ENCODE assay signal across 21 mouse cellular contexts in genomic region chr2:31053851-31054340, GRCm38 (mm10).
DNase-seq lines count a peak whose midpoint lies in the region; ATAC-seq and TF ChIP-seq lines count a peak whose summit lies in the region.
"Had no signal": no experiment of that assay in that cellular context is flagged by ENCODE, and none has a peak within 500 bp of the region (broad histone marks: within the 10 kb centered on the region; RNA-seq: fewer than 3 reads in every experiment).

No protein-coding gene starts in this region.

- no peak for TF ChIP-seq CTCF in heart, adult 2 months (IDR thresholded peaks at IDR 0.05)
- no peak for TF ChIP-seq CTCF in kidney, postnatal 0 days (IDR thresholded peaks at IDR 0.05; ENCODE audit: low read depth)

- ATAC-seq in kidney, postnatal 0 days (replicated peaks; ENCODE audit: low FRiP score, low read depth): no peak
- ATAC-seq in midbrain, embryonic 11.5 days (ENCODE audit: low FRiP score): no peak
- ATAC-seq: forebrain, embryonic 14.5 days had no signal

- intact Hi-C loops in heart, adult 2 months (cut with DNase I): no loop called here

- H3K9ac ChIP-seq in heart, adult 2 months (ENCODE audit: low read depth, low read length): no peak overlapping the region
- H3K9ac ChIP-seq in kidney, postnatal 0 days (ENCODE audit: low read depth, low read length): no peak overlapping the region
- H3K9ac ChIP-seq in midbrain, embryonic 11.5 days (ENCODE audit: low read length): no peak overlapping the region
- H3K9ac ChIP-seq: embryonic facial prominence, embryonic 15.5 days; hindbrain, embryonic 15.5 days had no signal

- TF ChIP-seq POLR2A in heart, adult 2 months (IDR thresholded peaks at IDR 0.05; ENCODE audit: insufficient read depth, low read depth, low read length): no peak

- no peaks in the 10 kb centered on the region; the same call in 1 of the 2 replicates for H3K4me1 ChIP-seq in heart, adult 2 months (ENCODE audit: control insufficient read depth, insufficient read depth, low read length)
- H3K4me1 ChIP-seq in heart, embryonic 10.5 days: 0 out of 2 replicates have a peak, but pooled peaks cover 3% of the 10 kb centered on the region
- H3K4me1 ChIP-seq in kidney, postnatal 0 days (replicated peaks; ENCODE audit: insufficient read depth, low read length): no peaks in the 10 kb centered on the region
- H3K4me1 ChIP-seq in midbrain, embryonic 11.5 days (ENCODE audit: control insufficient read depth, insufficient read depth, low read length): peaks cover 2% of the 10 kb centered on the region; the same call in 1 of the 2 replicates
- H3K4me1 ChIP-seq in midbrain, embryonic 10.5 days: no peaks in the 10 kb centered on the region
- H3K4me1 ChIP-seq: embryonic facial prominence, embryonic 15.5 days; forebrain, embryonic 10.5 days; hindbrain, embryonic 15.5 days had no signal

- no peak for TF ChIP-seq EP300 in heart, adult 2 months (IDR thresholded peaks at IDR 0.05; ENCODE audit: insufficient read depth, low read depth, low read length)

- no peaks in the 10 kb centered on the region for H3K79me2 ChIP-seq in heart, adult 2 months (replicated peaks; ENCODE audit: control insufficient read depth, insufficient read depth, low read length)

- H3K4me3 ChIP-seq in heart, adult 2 months: no peak overlapping the region
- H3K4me3 ChIP-seq in heart, embryonic 10.5 days: no peak overlapping the region
- H3K4me3 ChIP-seq in kidney, postnatal 0 days (replicated peaks; ENCODE audit: low read depth, low read length): no peak overlapping the region
- H3K4me3 ChIP-seq in midbrain, embryonic 11.5 days (ENCODE audit: low read depth, low read length): no peak overlapping the region
- H3K4me3 ChIP-seq in midbrain, embryonic 10.5 days: no peak overlapping the region
- H3K4me3 ChIP-seq: embryonic facial prominence, embryonic 15.5 days; erythroblast, embryonic 14.5 days; forebrain, embryonic 10.5 days; gastrocnemius, adult 2 months; hindbrain, embryonic 10.5 days; hindbrain, embryonic 15.5 days had no signal

- H3K27ac ChIP-seq in heart, adult 2 months: peak overlapping the region; percentile 3; the same call in 1 of the 2 replicates
- H3K27ac ChIP-seq in heart, embryonic 10.5 days: no peak overlapping the region
- H3K27ac ChIP-seq in kidney, postnatal 0 days: no peak overlapping the region
- no peak overlapping the region for H3K27ac ChIP-seq in midbrain, embryonic 11.5 days (ENCODE audit: low read depth, low read length)
- no peak overlapping the region for H3K27ac ChIP-seq in midbrain, embryonic 10.5 days (replicated peaks)
- H3K27ac ChIP-seq: embryonic facial prominence, embryonic 15.5 days; forebrain, embryonic 10.5 days; gastrocnemius, adult 2 months; hindbrain, embryonic 10.5 days; hindbrain, embryonic 15.5 days had no signal

- WGBS in heart, adult 2 months: 72% methylated on average over 11 of the region's 11 CpGs
- WGBS in heart, embryonic 10.5 days: 91% methylated on average over 11 of the region's 11 CpGs
- WGBS in kidney, postnatal 0 days: 73% methylated on average over 11 of the region's 11 CpGs
- WGBS in midbrain, embryonic 11.5 days: 89% methylated on average over 11 of the region's 11 CpGs
- 93% methylated on average over 11 of the region's 11 CpGs for whole genome bisulfite sequencing in midbrain, embryonic 10.5 days

- no peaks in the 10 kb centered on the region for H3K36me3 ChIP-seq in heart, adult 2 months (ENCODE audit: control insufficient read depth, insufficient read depth, low read length)
- peaks cover 81% of the 10 kb centered on the region for H3K36me3 ChIP-seq in heart, embryonic 10.5 days
- peaks cover 38% of the 10 kb centered on the region for H3K36me3 ChIP-seq in kidney, postnatal 0 days (ENCODE audit: insufficient read depth, low read length)
- H3K36me3 ChIP-seq in midbrain, embryonic 11.5 days (ENCODE audit: control insufficient read depth, insufficient read depth, low read length): no peaks in the 10 kb centered on the region; the same call in 1 of the 2 replicates
- peaks cover 68% of the 10 kb centered on the region for H3K36me3 ChIP-seq in midbrain, embryonic 10.5 days

- H3K9me3 ChIP-seq in heart, embryonic 10.5 days: no peaks in the 10 kb centered on the region
- H3K9me3 ChIP-seq in kidney, postnatal 0 days (replicated peaks; ENCODE audit: low read length): no peaks in the 10 kb centered on the region
- H3K9me3 ChIP-seq in midbrain, embryonic 11.5 days (ENCODE audit: control insufficient read depth, low read length): no peaks in the 10 kb centered on the region
- no peaks in the 10 kb centered on the region for H3K9me3 ChIP-seq in midbrain, embryonic 10.5 days (replicated peaks)
- H3K9me3 ChIP-seq: embryonic facial prominence, embryonic 15.5 days; forebrain, embryonic 10.5 days; hindbrain, embryonic 15.5 days had no signal

- no peaks in the 10 kb centered on the region for H3K27me3 ChIP-seq in heart, adult 2 months (ENCODE audit: control insufficient read depth, insufficient read depth, low read length)
- H3K27me3 ChIP-seq in heart, embryonic 10.5 days (ENCODE audit: insufficient read depth, poor library complexity, severe bottlenecking): no peaks in the 10 kb centered on the region
- H3K27me3 ChIP-seq in kidney, postnatal 0 days (ENCODE audit: insufficient read depth, low read length): no peaks in the 10 kb centered on the region
- no peaks in the 10 kb centered on the region for H3K27me3 ChIP-seq in midbrain, embryonic 11.5 days (ENCODE audit: control insufficient read depth, insufficient read depth, low read length)
- no peaks in the 10 kb centered on the region for H3K27me3 ChIP-seq in midbrain, embryonic 10.5 days (ENCODE audit: low read depth, poor library complexity, severe bottlenecking)
- H3K27me3 ChIP-seq: embryonic facial prominence, embryonic 15.5 days; hindbrain, embryonic 15.5 days had no signal

- H3K4me2 ChIP-seq in kidney, postnatal 0 days (ENCODE audit: low read length): no peak overlapping the region
- H3K4me2 ChIP-seq in midbrain, embryonic 11.5 days: no peak overlapping the region
- H3K4me2 ChIP-seq: embryonic facial prominence, embryonic 15.5 days; hindbrain, embryonic 15.5 days had no signal

- DNase-seq in heart, adult 2 months: no peak
- no peak for DNase-seq in heart, embryonic 10.5 days (ENCODE audit: low spot score)
- DNase-seq in kidney, postnatal 0 days (ENCODE audit: low spot score): peak; percentile 47
- no peak for DNase-seq in kidney, adult 18-20 months
- peak; percentile 57 for DNase-seq in midbrain, embryonic 11.5 days (ENCODE audit: low spot score, missing footprints)
- DNase-seq in midbrain, embryonic 10.5 days (ENCODE audit: low spot score): no peak
- peak; percentile 35 for DNase-seq in heart, postnatal 4 days
- DNase-seq in urinary bladder, postnatal 10 days (ENCODE audit: low spot score): no peak
- DNase-seq: adrenal gland, adult 2 months; adrenal gland, postnatal 25 days; cerebellum, adult 8-10 months; cerebellum, postnatal 14 days; embryo, embryonic 11 days; gastrocnemius, adult 2 months; gastrocnemius, postnatal 25 days had no signal

Comparison
In these comparisons a context has a peak if more than half of its experiments do, and no peak if none do; other contexts are left out.
1. DNase-seq: peak in kidney, postnatal 0 days (single experiment), midbrain, embryonic 11.5 days (single experiment) and heart, postnatal 4 days (single experiment); none in heart, adult 2 months (0 of 2), heart, embryonic 10.5 days (single experiment), kidney, adult 18-20 months (single experiment), midbrain, embryonic 10.5 days (single experiment) and urinary bladder, postnatal 10 days (single experiment).